Mouse (Mus musculus) G1E (cell line): ENCODE results near the gene Lzts2. TPM values are rescaled to one million over a fixed set of nuclear protein-coding genes. Genes with fewer than 3 reads are reported as not detected.

Experiments
- ATAC-seq: 2 replicates; pipeline ENCODE4 v1.8.0; 2016; ENCODE audit warnings: mild to moderate bottlenecking; ENCODE audit not compliant: insufficient number of reproducible peaks, poor library complexity, low FRiP score, severe bottlenecking; ENCODE audit errors: extremely low read depth
- DNase-seq: peaks from one replicate; pipeline ENCODE4 v3.0.0; 2012; ENCODE audit warnings: low spot score
- H3K27me3 ChIP-seq: 2 replicates; pipeline ENCODE4 v1.6.1; 2012; ENCODE audit warnings: mild to moderate bottlenecking, low read length, inconsistent platforms; ENCODE audit not compliant: insufficient read depth
- H3K36me3 ChIP-seq: replicated peaks from 2 replicates; pipeline ENCODE3; 2012; ENCODE audit warnings: mild to moderate bottlenecking, inconsistent platforms
- H3K4me1 ChIP-seq: 2 replicates; pipeline ENCODE4 v1.6.1; 2012; ENCODE audit warnings: low read depth, low read length, inconsistent platforms, mixed read lengths; ENCODE audit not compliant: insufficient read depth
- H3K4me3 ChIP-seq: 2 replicates; pipeline ENCODE4 v1.5.1; 2012; ENCODE audit warnings: low read depth, mild to moderate bottlenecking, inconsistent platforms, low read length, moderate library complexity, mixed read lengths
- H3K9me3 ChIP-seq: replicated peaks from 2 replicates; pipeline ENCODE4 v1.6.1; 2012; ENCODE audit warnings: inconsistent platforms
- CTCF ChIP-seq: IDR thresholded peaks from 2 replicates; pipeline ENCODE4 v1.5.1; 2012; ENCODE audit warnings: low read depth, low read length, inconsistent platforms, mixed read lengths
- GATA1 ChIP-seq: IDR thresholded peaks from 2 replicates; pipeline ENCODE4 v1.6.1; 2012; ENCODE audit warnings: borderline replicate concordance, low read length, inconsistent platforms, mixed read lengths
- GATA2 ChIP-seq: IDR thresholded peaks from 2 replicates; pipeline ENCODE4 v1.6.1; 2012; ENCODE audit warnings: low read depth, low read length, inconsistent platforms, borderline replicate concordance
- POLR2AphosphoS5 ChIP-seq: IDR thresholded peaks from 2 replicates; pipeline ENCODE4 v1.6.1; 2012; ENCODE audit warnings: low read depth, low read length, inconsistent platforms; ENCODE audit not compliant: insufficient replicate concordance
- TAL1 ChIP-seq: conservative IDR thresholded peaks from 2 replicates; pipeline ENCODE4 v1.6.1; 2012; ENCODE audit warnings: low read depth, low read length, inconsistent platforms, mixed read lengths
- polyA plus RNA-seq: library from polyadenylated mRNA; stranded (reverse); fragments of >175 nt; gene quantifications from 2 replicates; pipeline ENCODE4 v1.2.3, GENCODE M21; 2012
- total RNA-seq, 2 experiments: library from RNA; stranded (forward) in 1 of 2; stranded (reverse) in 1 of 2; fragments of 200-1000 nt in 1 of 2; fragments of >200 nt in 1 of 2; fragmentation: Nextera tagmentation in 1 of 2; gene quantifications; 2 replicates each; pipeline ENCODE4 v1.2.3; 2014 to 2017

Lzts2 gene
- 25.6 and 32.7 TPM in 2 replicates for total RNA-seq (2014; fragmentation: Nextera tagmentation)
- 21.7 and 28.5 TPM in 2 replicates for total RNA-seq (2017)
- 122 and 157 TPM in 2 replicates for polyA plus RNA-seq

DNA sequence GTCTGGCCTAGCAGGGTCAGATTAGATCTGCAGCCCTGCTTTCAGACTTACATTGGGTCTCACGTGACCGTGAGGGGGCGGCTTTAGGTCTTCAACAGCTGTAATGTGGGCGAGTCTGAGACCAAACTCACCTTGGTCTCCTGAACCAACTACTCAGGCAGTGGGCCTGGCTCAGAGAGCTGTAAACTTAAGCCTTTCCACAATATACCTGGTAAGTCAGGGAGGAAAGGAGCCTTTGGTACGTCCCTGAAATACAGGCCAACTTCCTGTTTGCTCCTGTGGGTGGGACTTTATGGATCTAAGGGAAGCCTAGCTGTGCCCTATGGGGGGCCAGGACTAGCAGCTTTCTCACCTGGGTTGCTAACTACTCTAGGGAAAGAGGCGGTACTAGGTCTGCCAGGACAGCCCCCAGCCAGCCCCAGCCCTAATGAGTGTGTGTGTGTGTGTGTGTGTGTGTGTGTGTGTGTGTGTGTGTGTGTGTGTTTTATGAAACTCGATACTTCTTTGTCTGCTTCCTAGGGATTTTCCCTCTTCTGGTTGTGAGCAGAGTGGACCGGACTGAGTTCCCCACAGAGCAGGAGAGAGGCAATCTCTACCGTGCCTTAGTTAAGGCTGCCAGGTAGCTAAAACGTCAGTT, at the start of gene Lzts2:
Lzts2 (plus strand) TSS at position 80 of the 637 bp plus-strand sequence.
- peak within 1 kb of the TSS; percentile 76 for H3K4me3 ChIP-seq
- no peaks in the 10 kb centered on the region for H3K9me3 ChIP-seq
- TF ChIP-seq GATA1 (no peak), CTCF (no peak), POLR2AphosphoS5 (no peak), GATA2 (no peak), TAL1 (no peak)
- no peaks in the 10 kb centered on the region for H3K27me3 ChIP-seq
- DNase-seq (peak; percentile 43), ATAC-seq (no peak)
- H3K4me1 ChIP-seq = peaks cover 63% of the 10 kb centered on the region
- peaks cover 38% of the 10 kb centered on the region for H3K36me3 ChIP-seq

DNA sequence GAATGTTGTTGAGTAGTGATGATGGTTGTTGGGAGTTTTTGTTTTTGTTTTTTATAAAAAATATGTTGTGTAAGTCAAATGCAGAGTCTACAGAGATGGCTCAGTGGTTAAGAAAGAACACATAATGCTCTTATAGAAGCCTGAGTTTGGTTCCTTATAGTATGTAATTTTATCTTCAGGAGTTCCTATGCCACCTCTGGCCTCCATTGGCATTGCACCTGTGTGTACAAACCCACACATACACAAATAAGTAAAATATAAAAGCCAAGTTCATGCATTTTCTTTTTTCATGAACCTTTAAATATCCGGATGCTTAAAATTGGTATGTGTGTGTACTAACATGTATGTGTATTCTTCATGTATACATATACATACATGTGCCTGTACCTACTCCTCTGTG, 48.2 kb upstream of the Lzts2 start:
- DNase-seq = no peak
- no peaks in the 10 kb centered on the region for H3K4me1 ChIP-seq
- TF ChIP-seq GATA1 (no peak), CTCF (no peak), GATA2 (no peak), POLR2AphosphoS5 (no peak), TAL1 (no peak)
- H3K9me3 ChIP-seq = no peaks in the 10 kb centered on the region
- peaks cover 86% of the 10 kb centered on the region for H3K36me3 ChIP-seq
- no peak for ATAC-seq
- no peak overlapping the region for H3K4me3 ChIP-seq
- H3K27me3 ChIP-seq = no peaks in the 10 kb centered on the region

DNA sequence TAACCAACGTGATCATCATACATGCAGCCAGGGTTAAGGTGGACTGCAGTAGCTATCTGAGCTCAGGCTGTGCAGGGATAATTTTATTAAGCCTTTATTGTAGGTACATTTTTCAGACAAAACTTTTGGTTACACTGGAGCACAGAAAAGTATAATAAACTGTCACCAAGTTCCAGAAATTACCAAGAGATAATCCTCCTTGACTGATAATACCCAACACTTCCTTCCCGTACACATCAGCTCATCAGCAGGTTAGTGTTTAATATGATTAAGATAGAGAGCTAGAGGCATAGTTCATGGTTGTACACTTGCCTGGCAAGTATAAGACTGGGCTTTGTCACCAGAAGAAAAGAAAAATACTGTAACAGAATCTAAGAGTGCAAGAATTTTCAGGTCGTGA, 45.9 kb upstream of the Lzts2 start:
- no peak for TF ChIP-seq TAL1
- TF ChIP-seq GATA2 = no peak
- no peak for TF ChIP-seq CTCF
- TF ChIP-seq POLR2AphosphoS5 = no peak
- no peak for TF ChIP-seq GATA1
- H3K27me3 ChIP-seq = no peaks in the 10 kb centered on the region
- H3K9me3 ChIP-seq = no peaks in the 10 kb centered on the region
- H3K36me3 ChIP-seq = peaks cover 87% of the 10 kb centered on the region
- DNase-seq = no peak
- no peaks in the 10 kb centered on the region for H3K4me1 ChIP-seq
- no peak overlapping the region for H3K4me3 ChIP-seq
- ATAC-seq = no peak

DNA sequence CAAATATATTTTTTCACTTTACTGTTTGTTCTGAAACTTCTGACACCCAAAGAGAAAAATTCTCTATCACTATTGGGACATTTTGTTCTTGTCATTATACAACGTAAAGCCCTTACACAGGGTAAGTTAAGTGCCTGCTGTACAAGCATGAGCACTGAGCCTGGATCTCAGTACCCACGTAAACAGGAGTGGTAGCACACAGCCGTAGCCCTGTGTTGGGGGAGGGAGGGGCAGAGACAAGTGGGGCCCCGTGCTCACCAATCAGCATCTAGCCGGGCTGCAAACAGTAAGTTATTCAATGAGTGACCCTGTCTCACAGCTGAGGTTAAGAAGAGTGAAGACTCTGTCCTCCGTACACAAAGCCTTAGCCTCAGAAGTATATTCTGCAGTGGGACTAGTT, 37.6 kb upstream of the Lzts2 start:
- DNase-seq (no peak), ATAC-seq (no peak)
- no peak for TF ChIP-seq POLR2AphosphoS5
- no peak for TF ChIP-seq GATA2
- no peak for TF ChIP-seq CTCF
- TF ChIP-seq TAL1 = no peak
- no peak for TF ChIP-seq GATA1
- Histone ChIP-seq H3K36me3 (peaks cover 96% of the 10 kb centered on the region), H3K4me3 (no peak overlapping the region), H3K9me3 (no peaks in the 10 kb centered on the region), H3K27me3 (no peaks in the 10 kb centered on the region), H3K4me1 (peaks cover 5% of the 10 kb centered on the region; the same call in 1 of the 2 replicates)

DNA sequence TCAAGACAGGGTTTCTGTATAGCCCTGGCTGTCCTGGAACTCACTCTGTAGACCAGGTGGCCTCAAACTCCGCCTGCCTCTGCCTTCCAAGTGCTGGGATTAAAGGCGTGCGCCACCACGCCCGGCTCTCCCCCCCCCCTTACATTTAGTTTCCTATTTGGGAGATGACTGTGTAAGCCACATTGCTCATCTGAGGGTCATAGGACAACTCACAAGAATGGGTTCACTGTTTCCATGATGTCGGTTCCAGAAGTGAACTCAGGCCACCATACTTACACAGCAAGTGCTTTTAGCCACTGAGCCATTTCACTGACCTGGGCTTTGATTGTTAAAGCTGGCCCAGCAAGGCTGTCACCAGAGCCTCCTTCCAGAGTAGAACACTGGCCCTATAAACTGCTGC, 37.1 kb upstream of the Lzts2 start:
- Histone ChIP-seq H3K4me1 (peaks cover 5% of the 10 kb centered on the region; the same call in 1 of the 2 replicates), H3K4me3 (no peak overlapping the region), H3K9me3 (no peaks in the 10 kb centered on the region), H3K27me3 (no peaks in the 10 kb centered on the region), H3K36me3 (peaks cover 96% of the 10 kb centered on the region)
- TF ChIP-seq GATA1 (no peak), POLR2AphosphoS5 (no peak), TAL1 (no peak), GATA2 (no peak), CTCF (no peak)
- ATAC-seq = no peak
- DNase-seq = no peak

DNA sequence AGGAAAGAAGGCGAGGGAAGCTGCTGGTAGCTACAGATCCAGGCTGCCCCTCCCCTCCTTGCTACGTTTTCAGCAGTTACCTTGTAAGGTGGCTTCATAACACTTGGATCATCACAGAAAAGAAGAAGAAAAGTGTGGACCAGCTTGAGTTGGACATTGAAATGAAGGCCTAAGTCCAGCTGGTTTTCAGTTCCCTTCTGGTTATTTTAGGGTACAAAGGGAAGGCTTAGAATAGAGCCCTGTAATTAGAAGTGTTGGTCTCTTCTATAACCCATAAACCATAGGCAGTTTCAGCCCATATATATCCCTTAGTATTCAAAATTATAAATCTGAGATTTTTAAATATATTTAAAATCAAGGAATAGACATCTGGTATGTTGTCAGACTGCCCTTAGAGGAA, 33.4 kb upstream of the Lzts2 start:
- ATAC-seq = no peak
- TF ChIP-seq GATA2 (no peak), CTCF (no peak), TAL1 (no peak), POLR2AphosphoS5 (no peak)
- no peaks in the 10 kb centered on the region for H3K27me3 ChIP-seq
- peaks cover 78% of the 10 kb centered on the region for H3K36me3 ChIP-seq
- H3K4me3 ChIP-seq = no peak overlapping the region
- H3K9me3 ChIP-seq = no peaks in the 10 kb centered on the region
- no peak for DNase-seq
- peaks cover 6% of the 10 kb centered on the region for H3K4me1 ChIP-seq
